Mouse (Mus musculus) layer of hippocampus, adult 11-12 months (tissue): ENCODE results near the gene Zbed6.

Experiments used
- DNase-seq: peaks from one replicate; pipeline ENCODE4 v3.0.0; 2022; ENCODE audit warnings: low spot score

Zbed6 gene

DNA sequence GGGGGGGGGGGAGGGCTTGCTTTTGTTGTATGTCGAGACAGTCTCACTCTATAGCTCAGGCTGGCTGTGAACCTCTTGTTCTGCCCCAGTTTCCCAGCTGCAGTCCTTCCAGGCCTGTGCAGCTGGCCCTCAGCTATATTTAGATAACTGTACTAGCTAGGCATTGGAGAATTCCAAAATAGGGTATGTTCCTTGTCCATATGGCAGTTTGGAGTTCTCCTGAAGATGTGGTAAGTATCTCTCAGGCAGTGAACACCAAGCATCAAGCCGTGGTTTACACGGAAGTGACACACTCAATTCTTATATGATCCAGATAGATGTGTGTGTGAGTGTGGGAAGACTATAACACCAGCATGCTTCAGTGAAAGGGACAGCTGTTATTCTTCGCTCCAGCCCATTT lies 2.7 kb upstream of the Zbed6 start:
- DNase-seq = no peak

- DNase-seq = no peak
Observed at GRCm38 (mm10) chr1:133662941-133663340, 2.3 kb upstream of the Zbed6 start.

- peak; percentile 95 for DNase-seq
Observed at GRCm38 (mm10) chr1:133661203-133661933, 683 bp upstream of the Zbed6 start, which contains the start of gene Gm38394. TSS of gene Gm38394 (minus strand) at chr1:133661318.

- DNase-seq = no peak
Observed at GRCm38 (mm10) chr1:133658878-133659277, 1.8 kb downstream of the Zbed6 start.

- DNase-seq = no peak
Observed at GRCm38 (mm10) chr1:133656811-133657210, 3.9 kb downstream of the Zbed6 start.

GRCm38 (mm10) chr1:133653033-133653432 lies 7.7 kb downstream of the Zbed6 start:
- no peak for DNase-seq

- no peak for DNase-seq
Observed at GRCm38 (mm10) chr1:133650288-133651055, 10.2 kb downstream of the Zbed6 start.

DNA sequence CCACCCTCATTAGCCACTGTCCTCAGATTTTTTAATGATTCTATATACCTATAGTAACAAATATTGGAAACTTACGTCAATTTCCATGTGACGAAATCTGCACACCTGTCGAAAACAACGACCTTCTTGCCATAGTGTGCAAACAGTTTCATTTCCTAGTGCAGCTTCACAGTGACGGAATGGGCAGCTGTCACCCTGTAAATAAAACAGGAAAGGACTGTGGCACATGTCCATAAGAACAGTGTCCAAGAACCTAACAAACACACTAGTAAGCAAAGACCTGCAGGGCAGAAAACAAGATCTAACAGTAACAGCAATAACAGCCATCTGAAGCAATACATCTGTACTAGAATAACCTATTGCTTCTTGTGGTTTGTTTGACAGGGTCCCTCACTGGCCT lies 15.0 kb downstream of the Zbed6 start:
- DNase-seq = no peak

GRCm38 (mm10) chr1:133641163-133641562 lies 19.5 kb downstream of the Zbed6 start:
- DNase-seq = no peak

DNA sequence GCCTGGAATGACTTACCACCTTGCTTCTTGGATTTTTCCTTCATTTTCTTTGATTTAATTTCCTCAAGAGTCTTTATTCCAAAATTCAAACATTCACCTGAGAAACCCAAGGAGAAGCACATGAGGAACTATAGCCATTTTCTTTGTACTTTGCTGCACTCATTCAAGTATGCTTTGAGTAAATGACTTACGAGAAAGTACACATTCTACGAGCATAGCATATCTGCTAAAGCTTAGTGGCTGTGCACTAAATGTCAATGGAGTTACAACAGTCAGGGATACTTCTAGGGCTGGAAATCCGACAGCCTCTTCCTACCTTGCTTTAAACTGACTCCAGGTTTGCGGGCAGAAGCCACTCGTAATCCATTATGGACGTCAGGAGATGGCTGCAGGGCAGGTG lies 22.2 kb downstream of the Zbed6 start:
- DNase-seq = no peak

DNA sequence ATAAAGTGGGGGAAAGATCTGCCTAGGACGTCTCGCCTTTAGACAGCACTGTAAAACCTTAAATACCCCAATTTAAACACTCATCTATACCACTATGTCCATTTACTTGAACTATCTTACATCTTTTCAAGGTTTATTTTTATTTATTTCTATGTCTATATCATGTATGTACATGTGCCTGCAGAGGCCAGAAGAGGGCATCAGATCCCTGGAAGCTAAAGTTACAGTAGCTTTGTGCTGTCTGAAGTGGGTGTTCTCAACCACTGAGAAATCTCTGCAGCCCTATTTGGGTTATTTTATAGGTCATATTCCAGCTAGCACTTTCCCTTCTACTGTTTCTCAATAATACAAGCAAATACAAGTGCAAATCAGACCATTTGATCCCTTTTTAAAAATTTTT lies 28.5 kb downstream of the Zbed6 start:
- DNase-seq = no peak

- DNase-seq = no peak
Observed at GRCm38 (mm10) chr1:133625052-133625451, 35.6 kb downstream of the Zbed6 start.

GRCm38 (mm10) chr1:133618311-133618710 lies 42.4 kb downstream of the Zbed6 start:
- DNase-seq = no peak

GRCm38 (mm10) chr1:133617908-133618307 lies 42.8 kb downstream of the Zbed6 start:
- no peak for DNase-seq

DNA sequence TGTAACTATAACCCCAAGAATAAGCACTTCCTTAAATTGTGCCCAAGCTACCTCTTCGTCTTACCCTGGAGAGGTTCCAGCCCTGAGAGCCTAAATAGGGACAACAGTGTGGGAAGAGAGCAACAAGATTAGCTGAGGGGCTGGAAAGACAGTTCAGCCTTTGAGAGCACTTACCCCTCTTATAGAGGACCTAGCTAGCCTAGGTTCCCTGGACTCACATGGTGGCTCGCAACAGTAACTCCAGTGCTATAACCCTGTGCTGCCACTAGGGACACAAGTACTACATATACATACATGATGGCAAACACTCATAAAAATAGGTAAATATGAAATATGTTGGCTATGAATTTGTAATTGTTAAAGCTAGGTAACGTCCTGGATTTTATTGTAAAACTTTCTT lies 46.9 kb downstream of the Zbed6 start:
- no peak for DNase-seq

DNA sequence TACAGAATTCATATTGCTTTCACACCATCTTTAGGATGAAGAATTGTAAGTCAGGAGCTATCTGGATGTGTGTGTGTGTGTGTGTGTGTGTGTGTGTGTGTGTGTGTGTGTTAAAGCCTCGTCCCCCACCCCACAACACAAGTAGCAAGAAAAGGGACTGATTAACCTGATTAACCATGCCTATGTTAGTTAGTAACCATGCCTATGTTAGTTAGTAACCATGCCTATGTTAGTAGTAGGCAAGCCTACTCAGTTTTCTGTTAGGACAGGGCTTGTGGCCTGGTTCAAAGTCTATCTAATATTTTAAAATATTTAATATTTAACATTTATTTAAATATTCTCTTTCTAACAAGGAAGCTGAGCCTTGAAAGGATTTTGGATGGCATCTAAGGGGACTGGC lies 49.2 kb downstream of the Zbed6 start:
- DNase-seq = no peak

DNA sequence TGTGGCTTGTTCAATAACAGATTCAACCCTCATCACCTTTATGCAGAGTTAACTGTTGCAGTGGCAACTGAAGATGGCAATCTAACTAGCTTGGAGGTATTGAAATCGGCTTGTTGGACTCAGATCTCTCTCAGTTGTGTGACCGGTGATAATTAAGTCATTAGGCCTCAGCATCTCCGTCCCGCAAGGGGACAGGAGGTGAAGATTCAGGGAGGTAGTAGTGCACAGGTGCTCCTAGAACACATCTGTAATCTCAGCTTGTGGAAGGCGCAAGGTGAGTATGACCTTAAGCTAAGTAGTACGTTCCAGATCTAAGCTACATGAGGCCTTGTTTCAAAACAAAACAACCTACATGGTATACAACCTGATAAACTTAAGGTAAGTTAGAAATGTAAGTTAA lies 50.1 kb downstream of the Zbed6 start:
- no peak for DNase-seq

DNA sequence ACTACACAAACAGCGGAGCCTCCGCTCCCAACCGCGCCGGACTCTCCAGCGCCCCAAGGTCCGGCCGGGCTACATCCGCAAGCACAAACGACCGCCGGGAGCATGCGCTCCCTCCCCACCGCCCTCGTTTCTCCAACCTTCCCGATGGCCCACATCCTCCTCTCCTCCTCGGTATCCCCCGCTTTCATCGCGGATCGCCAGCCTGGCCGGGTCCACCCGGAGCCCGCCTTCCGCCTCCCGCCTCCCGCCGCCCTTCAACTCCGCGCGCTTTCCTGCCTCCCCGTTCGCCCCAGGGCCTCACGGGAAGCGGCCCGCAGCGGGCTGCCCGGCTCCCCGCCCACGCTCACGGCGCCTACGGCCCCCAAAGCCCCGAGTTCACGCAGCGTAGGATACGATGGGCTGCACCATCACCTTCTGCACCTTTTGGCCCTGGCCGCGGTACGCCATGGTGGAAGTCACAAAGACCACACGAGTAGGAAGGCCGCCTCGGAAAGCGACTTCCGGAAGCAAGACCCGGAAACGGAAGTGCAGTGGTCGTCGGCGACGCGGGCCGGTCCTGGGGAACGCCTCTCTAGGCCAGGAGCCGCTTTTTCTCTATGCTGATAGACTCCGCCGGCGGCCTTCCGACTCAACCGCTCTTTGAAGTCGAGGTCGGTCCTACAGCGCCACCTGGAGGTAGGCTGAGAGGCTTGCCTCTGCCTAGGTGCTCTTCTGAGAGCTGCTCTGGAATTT lies 50.7 kb downstream of the Zbed6 start, which contains the start of gene Snrpe:
Gene Snrpe, minus strand, starts transcription at position 521 of the 732 bp plus-strand sequence.
- peak; percentile 96 for DNase-seq
